Mouse (Mus musculus) spleen, adult 2 months (tissue): ENCODE measurements around the gene Shroom3. TPM values are rescaled to one million over a fixed set of nuclear protein-coding genes. Genes with fewer than 3 reads are reported as not detected.

Source experiments
- DNase-seq, 2 experiments: peaks; one replicate each; pipeline versions ENCODE4 v3.0.0 to v3.0.0-alpha.2; 2012 to 2021; ENCODE audit warnings: low spot score in 2 of 2, low read depth in 1 of 2
- H3K27ac ChIP-seq: fragments of 200-500 bp; 2 replicates; pipeline ENCODE4 v1.5.1; 2012; ENCODE audit warnings: low read length, inconsistent platforms; ENCODE audit not compliant: insufficient read depth
- H3K27me3 ChIP-seq: fragments of 200-500 bp; 2 replicates; pipeline ENCODE4 v1.6.1; 2012; ENCODE audit warnings: mild to moderate bottlenecking, moderate library complexity, low read length, inconsistent platforms; ENCODE audit not compliant: control insufficient read depth, insufficient read depth
- H3K36me3 ChIP-seq: fragments of 200-500 bp; 2 replicates; pipeline ENCODE4 v1.6.1; 2012; ENCODE audit warnings: mild to moderate bottlenecking, low read length, inconsistent platforms; ENCODE audit not compliant: control insufficient read depth, insufficient read depth
- H3K4me1 ChIP-seq: fragments of 200-500 bp; 2 replicates; pipeline ENCODE4 v1.6.1; 2011; ENCODE audit warnings: inconsistent platforms; ENCODE audit not compliant: control insufficient read depth, insufficient read depth, insufficient read length
- H3K4me3 ChIP-seq: fragments of 200-500 bp; 2 replicates; pipeline ENCODE4 v1.5.1; 2011; ENCODE audit warnings: mild to moderate bottlenecking, inconsistent platforms; ENCODE audit not compliant: insufficient read depth, insufficient read length; ENCODE audit errors: extremely low read depth
- CTCF ChIP-seq: fragments of 200-500 bp; IDR thresholded peaks from 2 replicates; pipeline ENCODE4 v1.5.1; 2011; ENCODE audit warnings: mild to moderate bottlenecking, inconsistent platforms; ENCODE audit not compliant: insufficient read depth, insufficient read length, insufficient replicate concordance; ENCODE audit errors: extremely low read depth
- POLR2A ChIP-seq: fragments of 200-500 bp; IDR thresholded peaks from 2 replicates; pipeline ENCODE4 v1.6.1; 2011; ENCODE audit warnings: low read depth, low read length, inconsistent platforms
- WGBS: fragments of 180-500 bp; shearing (Covaris S2); methylation state at CpG from one replicate; pipeline ENCODE4 v1.1.7; 2018; 5-methylcytosine and 5-hydroxymethylcytosine counted together
- polyA plus RNA-seq: library from polyadenylated mRNA; depleted of rRNA; stranded (reverse); fragments of >200 nt; gene quantifications from 2 replicates; pipeline ENCODE4 v1.2.3, GENCODE M21; 2012

The Shroom3 gene
- polyA plus RNA-seq, 1 experiment = 9.9 TPM

GRCm38 (mm10) chr5:92969926-92970325 lies 286.7 kb downstream of the Shroom3 start:
- H3K4me1 ChIP-seq = no peaks in the 10 kb centered on the region
- 94% methylated on average over 2 of the region's 2 CpGs for WGBS
- TF ChIP-seq CTCF = no peak
- TF ChIP-seq POLR2A = no peak
- H3K36me3 ChIP-seq = no peaks in the 10 kb centered on the region
- DNase-seq = no peak
- H3K27ac ChIP-seq = no peak overlapping the region
- H3K27me3 ChIP-seq = no peaks in the 10 kb centered on the region
- no peak overlapping the region for H3K4me3 ChIP-seq

DNA sequence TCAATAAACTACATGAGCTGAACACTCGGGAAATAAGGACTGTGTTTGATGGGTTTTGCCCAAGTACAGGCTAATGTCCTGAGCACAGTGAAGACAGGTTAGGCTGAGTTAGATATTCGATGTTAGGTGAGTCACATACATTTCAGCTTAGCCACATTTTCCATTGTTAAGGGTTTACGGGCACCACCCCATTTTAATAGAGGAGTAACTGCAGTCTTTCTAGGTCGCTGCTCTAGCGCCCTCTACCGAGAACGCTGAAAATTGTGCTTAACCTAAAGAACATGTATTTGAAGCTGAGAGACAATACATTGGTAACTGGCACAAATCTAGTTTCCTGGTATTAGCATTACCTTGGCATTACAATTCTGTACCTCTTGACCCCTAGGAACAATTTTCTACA lies 287.2 kb downstream of the Shroom3 start:
- Histone ChIP-seq H3K27me3 (no peaks in the 10 kb centered on the region), H3K27ac (no peak overlapping the region), H3K4me3 (no peak overlapping the region), H3K4me1 (no peaks in the 10 kb centered on the region), H3K36me3 (no peaks in the 10 kb centered on the region)
- no peak for DNase-seq
- WGBS = 39% methylated on average over 7 of the region's 7 CpGs
- TF ChIP-seq POLR2A (no peak), CTCF (no peak)

DNA sequence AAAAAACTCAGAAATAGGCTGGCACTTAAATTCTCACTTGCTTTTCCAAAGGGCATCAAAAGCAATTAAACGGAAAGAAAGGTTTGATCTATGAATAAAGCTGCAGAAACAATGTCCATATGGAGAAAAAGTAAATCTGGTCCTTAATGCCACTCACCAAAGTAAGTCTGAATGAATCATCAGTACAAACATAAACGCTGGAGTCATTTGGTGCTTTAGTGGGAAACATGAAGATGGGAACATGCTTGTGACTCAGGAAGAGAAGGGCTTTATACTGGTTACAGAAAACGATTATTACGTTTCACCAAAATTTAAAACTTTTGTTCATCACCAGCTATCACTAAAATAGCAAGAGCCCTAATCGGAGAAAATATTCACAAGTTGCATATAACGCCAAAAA lies 297.2 kb downstream of the Shroom3 start:
- 86% methylated on average over 6 of the region's 6 CpGs for WGBS
- Histone ChIP-seq H3K4me1 (no peaks in the 10 kb centered on the region), H3K27me3 (no peaks in the 10 kb centered on the region), H3K4me3 (no peak overlapping the region), H3K36me3 (no peaks in the 10 kb centered on the region), H3K27ac (no peak overlapping the region)
- DNase-seq = no peak
- TF ChIP-seq POLR2A (no peak), CTCF (no peak)

DNA sequence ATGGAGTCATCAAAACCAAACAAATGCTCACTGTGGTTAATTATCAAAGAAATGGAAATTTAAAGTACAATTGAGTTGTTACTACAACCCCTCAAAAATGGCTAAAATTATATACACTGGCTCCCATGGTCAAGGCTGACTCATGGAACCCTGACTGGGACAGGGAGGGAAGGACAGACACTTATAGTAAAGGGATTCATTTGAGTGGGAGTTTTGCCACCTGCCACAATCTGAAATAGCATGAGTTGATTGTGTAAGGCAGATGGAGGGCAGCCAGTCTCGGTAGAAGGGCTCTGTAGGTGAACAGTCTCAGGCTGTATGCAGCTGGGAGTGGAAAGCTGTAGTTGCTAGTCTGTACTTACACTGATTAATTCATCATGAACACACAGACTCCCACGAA lies 297.6 kb downstream of the Shroom3 start:
- Histone ChIP-seq H3K4me1 (no peaks in the 10 kb centered on the region), H3K27me3 (no peaks in the 10 kb centered on the region), H3K36me3 (no peaks in the 10 kb centered on the region), H3K4me3 (no peak overlapping the region), H3K27ac (no peak overlapping the region)
- DNase-seq = no peak
- TF ChIP-seq POLR2A (no peak), CTCF (no peak)
- WGBS = 74% methylated on average over 2 of the region's 2 CpGs

DNA sequence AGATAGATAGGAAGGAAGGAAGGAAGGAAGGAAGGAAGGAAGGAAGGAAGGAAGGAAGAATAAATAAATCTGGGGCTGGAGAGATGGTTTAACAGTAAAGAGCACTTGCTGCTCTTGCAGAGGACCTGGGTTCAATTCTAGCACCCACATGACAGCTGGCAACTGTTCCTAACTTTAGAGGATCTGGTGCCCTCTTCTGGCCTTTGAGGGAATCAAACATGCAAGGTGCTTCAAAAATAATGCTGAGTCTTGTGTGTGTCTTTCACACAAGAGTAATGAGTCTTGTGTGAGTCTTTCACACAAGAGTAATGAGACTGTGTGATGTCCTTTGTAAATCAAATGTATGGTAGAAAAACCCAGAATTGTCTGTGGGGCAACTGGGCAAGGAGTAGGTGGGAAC lies 299.4 kb downstream of the Shroom3 start:
- Histone ChIP-seq H3K27me3 (no peaks in the 10 kb centered on the region), H3K4me3 (no peak overlapping the region), H3K4me1 (no peaks in the 10 kb centered on the region), H3K36me3 (no peaks in the 10 kb centered on the region), H3K27ac (no peak overlapping the region)
- no peak for DNase-seq
- TF ChIP-seq POLR2A (no peak), CTCF (no peak)

GRCm38 (mm10) chr5:92983942-92984341 lies 300.7 kb downstream of the Shroom3 start:
- TF ChIP-seq CTCF = no peak
- no peak for TF ChIP-seq POLR2A
- DNase-seq = no peak
- Histone ChIP-seq H3K36me3 (no peaks in the 10 kb centered on the region), H3K27me3 (no peaks in the 10 kb centered on the region), H3K4me3 (no peak overlapping the region), H3K27ac (no peak overlapping the region), H3K4me1 (no peaks in the 10 kb centered on the region)
- 53% methylated on average over 2 of the region's 2 CpGs for WGBS

DNA sequence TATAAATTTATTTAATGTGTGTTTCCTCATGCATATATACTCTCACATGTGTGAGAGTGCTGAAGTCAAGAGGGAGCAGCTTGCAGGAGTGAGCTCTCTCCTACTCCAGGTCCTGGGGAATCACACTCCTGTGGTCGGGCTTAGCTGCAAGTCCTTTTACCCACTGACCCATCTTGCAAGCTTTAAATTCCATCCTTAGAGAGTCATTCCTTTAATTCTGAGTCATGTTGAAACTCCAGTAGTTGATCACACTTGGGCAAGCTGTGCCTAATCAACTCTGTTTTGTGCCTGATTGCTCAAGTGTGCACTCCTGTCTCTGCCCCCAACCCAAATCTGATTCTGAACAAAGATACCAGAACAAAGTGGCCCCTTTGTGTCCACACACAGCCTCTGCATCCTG lies 301.5 kb downstream of the Shroom3 start:
- Histone ChIP-seq H3K27ac (no peak overlapping the region), H3K4me1 (no peaks in the 10 kb centered on the region), H3K27me3 (no peaks in the 10 kb centered on the region), H3K4me3 (no peak overlapping the region), H3K36me3 (no peaks in the 10 kb centered on the region)
- 76% methylated on average over 1 of the region's 1 CpGs for WGBS
- DNase-seq = no peak
- TF ChIP-seq CTCF (no peak), POLR2A (no peak)

GRCm38 (mm10) chr5:92985391-92985790 lies 302.2 kb downstream of the Shroom3 start:
- 90% methylated on average over 2 of the region's 2 CpGs for WGBS
- TF ChIP-seq CTCF (no peak), POLR2A (no peak)
- Histone ChIP-seq H3K4me3 (no peak overlapping the region), H3K27ac (no peak overlapping the region), H3K4me1 (no peaks in the 10 kb centered on the region), H3K36me3 (no peaks in the 10 kb centered on the region), H3K27me3 (no peaks in the 10 kb centered on the region)
- no peak for DNase-seq
